Mouse (Mus musculus): ENCODE data around the gene Gm11214. TPM values are rescaled to one million over a fixed set of nuclear protein-coding genes. Genes with fewer than 3 reads are reported as not detected.

The Gm11214 gene
- polyA plus RNA-seq, 1 experiment: not detected

- DNase-seq (ENCODE audit: low read depth, low spot score): no peak
- 87% methylated on average over 7 of the region's 7 CpGs for WGBS
Observed at GRCm38 (mm10) chr4:63665738-63666137, 2.6 kb upstream of the Gm11214 start.

DNA sequence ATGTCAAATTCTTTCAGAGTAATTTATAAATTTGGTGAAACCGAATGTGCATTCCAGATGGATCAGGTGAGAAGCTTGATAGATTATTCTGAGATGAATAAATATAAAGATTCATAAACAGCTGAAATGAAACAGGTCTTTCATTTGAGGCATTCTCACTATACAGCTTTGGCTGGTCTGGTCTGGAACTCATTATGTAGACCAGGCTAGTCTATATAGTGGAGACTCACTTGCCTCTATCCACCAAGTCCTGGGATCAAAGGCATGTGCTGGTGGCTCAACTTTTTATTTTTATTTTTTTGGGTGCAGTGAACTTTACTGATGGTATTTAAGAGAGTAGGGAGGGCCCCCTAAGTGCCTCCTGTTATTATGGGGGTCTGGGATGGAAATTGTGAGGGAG is 1.3 kb downstream of the Gm11214 start:
- WGBS: 86% methylated on average over 1 of the region's 1 CpGs
- DNase-seq (ENCODE audit: low read depth, low spot score): no peak

- no peak for DNase-seq (ENCODE audit: low read depth, low spot score)
- 76% methylated on average over 1 of the region's 1 CpGs for WGBS
Observed at GRCm38 (mm10) chr4:63661426-63661825, 1.8 kb downstream of the Gm11214 start.

- WGBS: 91% methylated on average over 1 of the region's 1 CpGs
- DNase-seq (ENCODE audit: low read depth, low spot score): no peak
Observed at GRCm38 (mm10) chr4:63659775-63660174, 3.4 kb downstream of the Gm11214 start.

- WGBS: 36% methylated on average over 4 of the region's 4 CpGs
- DNase-seq (ENCODE audit: low read depth, low spot score): no peak
Observed at GRCm38 (mm10) chr4:63659086-63659485, 4.1 kb downstream of the Gm11214 start.

DNA sequence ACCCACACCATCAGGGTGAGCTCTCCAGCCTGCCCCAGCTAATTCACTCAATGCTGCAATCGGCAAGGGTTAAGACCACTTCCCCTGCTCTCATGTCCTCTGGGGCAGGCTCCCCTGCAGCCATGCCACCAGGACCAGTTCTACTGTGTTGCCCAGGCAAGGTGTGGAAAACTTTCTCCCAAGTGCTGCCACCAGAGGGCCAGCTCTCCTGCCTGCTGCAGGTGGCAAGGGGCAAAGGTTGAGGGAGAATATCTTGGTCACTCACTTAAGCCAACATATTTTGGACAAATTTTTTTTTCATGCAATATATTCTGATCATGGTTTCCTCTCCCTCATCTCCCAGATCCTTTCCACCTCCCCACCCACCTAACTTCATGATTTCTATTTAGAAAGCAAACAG is 8.8 kb downstream of the Gm11214 start:
- WGBS: 60% methylated on average over 1 of the region's 1 CpGs
- DNase-seq (ENCODE audit: low read depth, low spot score): no peak

DNA sequence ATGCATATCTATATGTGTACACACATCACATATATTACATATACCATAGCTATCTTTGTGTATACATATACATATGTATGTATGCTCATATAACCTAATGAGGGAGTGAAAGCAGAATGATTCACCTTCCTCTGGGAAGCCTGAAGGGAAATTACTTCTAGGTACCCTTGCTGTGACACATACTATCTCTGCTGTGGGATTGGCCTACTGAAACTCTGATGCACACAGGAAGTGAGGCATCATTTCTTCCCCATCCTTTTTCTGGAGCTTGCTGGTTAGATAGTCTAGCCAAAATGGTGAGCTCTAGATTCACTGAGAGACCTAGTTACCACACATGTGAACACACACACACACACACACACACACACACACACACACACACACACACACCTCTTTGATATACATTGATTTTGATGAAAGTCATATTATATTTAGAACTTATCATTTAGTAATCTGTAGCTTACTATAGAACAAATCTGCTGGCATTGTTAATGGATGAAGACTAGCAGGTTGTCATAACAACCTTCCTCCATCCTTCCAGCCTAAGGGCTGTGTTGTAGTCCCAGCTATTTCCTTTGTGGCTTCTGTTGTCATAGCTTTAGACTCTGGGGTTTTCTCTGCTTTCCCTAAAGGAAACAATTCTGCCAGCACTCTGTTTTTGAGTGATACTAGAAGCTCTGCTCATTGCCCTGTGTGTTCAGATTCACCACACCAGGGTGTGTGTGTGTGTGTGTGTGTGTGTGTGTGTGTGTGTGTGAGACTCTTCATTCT is 19.0 kb downstream of the Gm11214 start:
- DNase-seq (ENCODE audit: low read depth, low spot score): no peak

- WGBS: 81% methylated on average over 2 of the region's 2 CpGs
- no peak for DNase-seq (ENCODE audit: low read depth, low spot score)
Observed at GRCm38 (mm10) chr4:63639842-63640241, 23.3 kb downstream of the Gm11214 start.

GRCm38 (mm10) chr4:63638603-63639002 is 24.6 kb downstream of the Gm11214 start:
- WGBS: 41% methylated on average over 1 of the region's 1 CpGs

GRCm38 (mm10) chr4:63633181-63633580 is 30.0 kb downstream of the Gm11214 start:
- no peak for DNase-seq (ENCODE audit: low read depth, low spot score)
- 70% methylated on average over 2 of the region's 2 CpGs for WGBS

More at GRCm38 (mm10) chr4:63638603-63639002, 24.6 kb downstream of the Gm11214 start:
- no peak for DNase-seq (ENCODE audit: low read depth, low spot score)

DNA sequence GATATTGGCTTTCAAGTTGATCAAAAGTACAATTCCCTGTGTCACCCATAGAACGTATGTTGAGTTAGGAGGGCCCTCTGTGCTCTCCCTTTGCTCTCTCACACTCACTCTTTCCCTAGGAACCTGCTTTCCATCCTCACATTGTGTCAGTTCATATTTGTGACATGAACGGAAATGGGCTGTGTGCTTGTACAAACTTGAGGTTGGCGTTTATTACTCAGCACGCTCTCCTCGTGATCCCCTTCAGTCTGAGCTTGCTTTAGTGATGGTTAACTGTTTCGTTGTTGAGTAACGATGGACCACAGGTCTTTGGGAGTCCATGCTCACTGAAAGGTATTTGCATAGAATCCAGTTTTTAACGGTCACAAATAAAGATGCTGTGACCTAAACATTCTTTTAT is 36.1 kb downstream of the Gm11214 start:
- DNase-seq (ENCODE audit: low read depth, low spot score): no peak
- WGBS: 69% methylated on average over 8 of the region's 8 CpGs

DNA sequence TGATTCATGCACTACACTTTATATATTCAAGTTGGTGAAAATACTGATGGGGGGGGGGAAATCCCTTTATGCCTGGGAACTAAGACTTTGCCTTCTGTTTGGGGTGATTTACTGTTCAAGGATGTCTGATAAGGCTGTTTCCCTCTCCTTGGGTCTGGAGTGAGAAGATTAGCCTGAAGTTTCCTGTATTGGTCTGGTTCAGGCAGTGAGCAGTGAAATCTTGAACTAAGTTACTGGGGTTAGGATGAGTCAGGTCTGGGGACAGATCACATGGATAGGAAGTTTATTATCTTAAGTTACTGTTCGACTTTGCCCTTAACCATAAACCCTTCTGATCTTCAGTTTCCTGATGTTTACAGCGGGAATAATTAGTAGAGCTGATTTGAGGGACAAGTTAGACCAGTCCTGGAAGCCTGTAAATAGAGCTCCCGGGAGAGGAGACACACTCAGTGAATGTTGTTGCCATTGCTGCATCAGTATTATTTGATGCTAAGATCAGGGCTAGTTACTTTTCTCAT is 37.6 kb downstream of the Gm11214 start:
- WGBS: 19% methylated on average over 3 of the region's 3 CpGs

DNA sequence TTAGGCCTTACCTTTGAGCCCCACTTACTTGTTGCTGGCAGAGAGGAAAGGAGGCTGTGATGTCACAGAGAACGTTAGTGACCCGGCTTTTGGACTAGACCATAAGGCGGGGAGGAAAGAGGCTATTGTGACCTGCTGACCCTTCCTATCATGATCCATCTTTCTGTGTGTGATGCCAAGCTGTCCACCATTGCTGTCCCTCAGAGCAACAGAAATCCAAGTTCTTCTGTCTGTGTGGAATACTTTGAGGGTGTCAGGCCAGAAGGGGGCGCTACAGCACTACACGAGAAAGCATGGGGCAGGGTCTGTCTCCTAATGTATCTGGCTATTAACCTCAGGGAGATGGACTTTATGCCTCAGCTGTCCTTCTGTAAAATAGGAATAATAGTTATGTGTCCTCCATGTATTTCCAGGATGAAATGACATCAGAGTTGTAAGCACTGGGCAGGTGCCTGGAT is 40.8 kb downstream of the Gm11214 start, which contains the start of gene Tex48:
Gene Tex48, minus strand, starts transcription at position 51 of the 458 bp plus-strand sequence.
- WGBS: 58% methylated on average over 5 of the region's 5 CpGs
- DNase-seq (ENCODE audit: low read depth, low spot score): no peak

More for the DNA sequence above, 37.6 kb downstream of the Gm11214 start:
- peak; percentile 93 for DNase-seq (ENCODE audit: low read depth, low spot score)

GRCm38 (mm10) chr4:63621861-63622260 is 41.3 kb downstream of the Gm11214 start:
- DNase-seq (ENCODE audit: low read depth, low spot score): no peak
- 64% methylated on average over 2 of the region's 2 CpGs for WGBS

Other genes starting within 250 kb of the Gm11214 start
- 11.0 and 14.1 TPM in 2 replicates for gene Whrn, start 167.4 kb downstream of the Gm11214 start, polyA plus RNA-seq (2012; rRNA removed)
- gene Atp6v1g1, start 118.6 kb downstream of the Gm11214 start, polyA plus RNA-seq (2012; rRNA removed): 37.2 and 39.9 TPM in 2 replicates
- gene Tmem268, start 104.6 kb downstream of the Gm11214 start, polyA plus RNA-seq (2012; rRNA removed): 12.7 and 14.8 TPM in 2 replicates
- not detected in 2 replicates for gene Gm11213, start 58.1 kb downstream of the Gm11214 start, polyA plus RNA-seq (2012; rRNA removed)
- gene Tex48, start 41.0 kb downstream of the Gm11214 start, polyA plus RNA-seq (2012; rRNA removed): not detected in 2 replicates
- 0.17 and 0.27 TPM in 2 replicates for gene Tnfsf15, start 81.7 kb upstream of the Gm11214 start, polyA plus RNA-seq (2012; rRNA removed)
- gene Tnfsf8, start 198.0 kb upstream of the Gm11214 start, polyA plus RNA-seq (2012; rRNA removed): 0.24 and 0.44 TPM in 2 replicates

Data from large intestine, adult 2 months (tissue).